8 mouse cellular contexts compared by ENCODE assay signal in genomic region chr17:21422664-21423599, GRCm38 (mm10). TPM values are rescaled to one million over a fixed set of nuclear protein-coding genes. Genes with fewer than 3 reads are reported as not detected.
DNase-seq lines count a peak whose midpoint lies in the region; ATAC-seq and TF ChIP-seq lines count a peak whose summit lies in the region.

Gene Zfp54, plus strand, starts transcription at chr17:21423227.

- peak; percentile 28; the same call in 1 of the 2 replicates for TF ChIP-seq CTCF in cortical plate, adult 2 months (IDR thresholded peaks at IDR 0.05; ENCODE audit: extremely low read depth, insufficient read depth, low read length)

- ATAC-seq in megakaryocyte, adult 5-6 weeks (ENCODE audit: poor library complexity, severe bottlenecking), result peak; percentile 97

- DNase-seq in adrenal gland, adult (ENCODE audit: inconsistent age in 2 of 2, low spot score in 1 of 2), result peak; percentile 80 to 94
- peak; percentile 70 for DNase-seq in gastrocnemius, postnatal 14 days
- peak; percentile 91 for DNase-seq in induced T-regulatory cell, adult 2 months (ENCODE audit: low read depth)
- DNase-seq in left cerebral cortex, adult 8-10 months (ENCODE audit: low spot score in 2 of 2), result peak; percentile 13 to 15
- peak; percentile 38 for DNase-seq in right cerebral cortex, adult 18-20 months
- DNase-seq in urinary bladder, postnatal 14 days (ENCODE audit: low spot score), result peak; percentile 80

- intact Hi-C loops in gastrocnemius, postnatal 14 days (cut with DNase I; ENCODE audit: low total_unique reads), result no loop called here

- TF ChIP-seq POLR2A in cortical plate, adult 2 months (IDR thresholded peaks at IDR 0.05; ENCODE audit: extremely low read depth, insufficient read depth, low read length), result no peak

- H3K4me3 ChIP-seq in cortical plate, adult 2 months (ENCODE audit: insufficient read depth, low read length), result peak within 1 kb of the TSS; percentile 57

- no peaks in the 10 kb centered on the region for H3K4me1 ChIP-seq in cortical plate, adult 2 months (ENCODE audit: control insufficient read depth, insufficient read depth, low read length)

- H3K27ac ChIP-seq in cortical plate, adult 2 months (ENCODE audit: insufficient read depth, low read length), result peak within 1 kb of the TSS; percentile 60; the same call in 1 of the 2 replicates

RNA-seq across cellular contexts. Expression of gene Zfp54, which starts in this region (rescaled TPM):
- 1.0 and 1.2 TPM in 2 replicates for polyA plus RNA-seq in cortical plate, adult 2 months (2012; rRNA removed)
- total RNA-seq in gastrocnemius, postnatal 14 days (2021), result 1 to 10 TPM in 1 of 2 experiments, under 1 TPM in 1; 0.66 to 1.1 TPM
- 1 to 10 TPM in 2 of 4 experiments, under 1 TPM in 2; 0.54 to 1.3 (median 0.82) TPM for total RNA-seq in left cerebral cortex, adult 8-10 months (2022)
- 4.1 and 7.1 TPM in 2 replicates for total RNA-seq in megakaryocyte, adult 5-6 weeks (2015)
- total RNA-seq in megakaryocyte, adult 5-6 weeks (2017), result 10.1 and 10.4 TPM in 2 replicates

Comparison
In these comparisons a context has a peak if more than half of its experiments do, and no peak if none do; other contexts are left out.
1. Peak in every context shown above with its lines: DNase-seq, ATAC-seq, H3K4me3 ChIP-seq and H3K27ac ChIP-seq.
2. DNase-seq: peak in every context shown above with its lines; median percentile 91 in induced T-regulatory cell, adult 2 months; 87 in adrenal gland, adult; 80 in urinary bladder, postnatal 14 days; 70 in gastrocnemius, postnatal 14 days; 38 in right cerebral cortex, adult 18-20 months; 14 in left cerebral cortex, adult 8-10 months.